Mouse (Mus musculus) gastrocnemius, postnatal 25 days (tissue): Measurements from ENCODE around the gene Zfp692. TPM values are rescaled to one million over a fixed set of nuclear protein-coding genes. Genes with fewer than 3 reads are reported as not detected.
"Not testable (repeated sequence)": the region's sequence is repeated elsewhere in the genome, so short reads cannot be mapped to it uniquely, and the experiment has no call there.

ENCODE experiments used
- DNase-seq: peaks from one replicate; pipeline ENCODE4 v3.0.0; 2022
- total RNA-seq, 2 experiments: library from RNA; stranded (reverse); gene quantifications; 1 replicate in 1 of 2; 2 replicates in 1 of 2; pipeline ENCODE4 v1.2.3; 2021

Gene Zfp692
- total RNA-seq, 2 experiments from 2014 or later, result 2.7 to 4.3 TPM

GRCm38 (mm10) chr11:58354476-58354875 is 47.6 kb downstream of the Zfp692 start:
- DNase-seq, result no peak

- no peak for DNase-seq
Observed at GRCm38 (mm10) chr11:58354927-58355326, 48.1 kb downstream of the Zfp692 start.

GRCm38 (mm10) chr11:58357042-58357441 is 50.2 kb downstream of the Zfp692 start:
- no peak for DNase-seq

GRCm38 (mm10) chr11:58357844-58358534 is 51.1 kb downstream of the Zfp692 start:
- DNase-seq, result no peak

GRCm38 (mm10) chr11:58362562-58362961 is 55.7 kb downstream of the Zfp692 start:
- DNase-seq, result not testable (repeated sequence)

Other genes with a start within 250 kb of the Zfp692 start
- gene Gm12248, start 213.9 kb upstream of the Zfp692 start, total RNA-seq, result not detected
- gene Cnot8, start 202.9 kb upstream of the Zfp692 start, total RNA-seq, result 10 to 100 TPM; 28.5 to 30.6 TPM
- gene Gemin5, start 138.5 kb upstream of the Zfp692 start, total RNA-seq, result 1 to 10 TPM; 8.1 to 9.3 TPM
- gene Mrpl22, start 135.4 kb upstream of the Zfp692 start, total RNA-seq, result 10 to 100 TPM; 39.0 to 41.5 TPM
- gene Igtp, start 107.5 kb upstream of the Zfp692 start, total RNA-seq, result 1 to 10 TPM; 3.6 to 4.3 TPM
- gene Irgm2, start 107.5 kb upstream of the Zfp692 start, total RNA-seq, result 1 to 10 TPM; 6.1 to 9.1 TPM
- not detected for gene 4930438A08Rik, start 32.3 kb upstream of the Zfp692 start, total RNA-seq
- 10 to 100 TPM; 37.7 to 40.6 TPM for gene Zfp672, start 23.3 kb downstream of the Zfp692 start, total RNA-seq
- gene Sh3bp5l, start 23.7 kb downstream of the Zfp692 start, total RNA-seq, result 10 to 100 TPM; 22.8 to 27.5 TPM
- gene Lypd8, start 72.0 kb downstream of the Zfp692 start, total RNA-seq, result not detected
- not detected for gene 1810065E05Rik, start 114.0 kb downstream of the Zfp692 start, total RNA-seq
- gene Gm12253, start 125.5 kb downstream of the Zfp692 start, total RNA-seq, result not detected
- gene Lypd9, start 145.9 kb downstream of the Zfp692 start, total RNA-seq, result not detected
- gene Olfr30, start 155.2 kb downstream of the Zfp692 start, total RNA-seq, result not detected
- not detected for gene Olfr332, start 185.5 kb downstream of the Zfp692 start, total RNA-seq
- not detected for gene Olfr331, start 195.5 kb downstream of the Zfp692 start, total RNA-seq
- not detected for gene Olfr330, start 227.8 kb downstream of the Zfp692 start, total RNA-seq
- not detected for gene Olfr329-ps, start 239.4 kb downstream of the Zfp692 start, total RNA-seq
- under 1 TPM in 1 of 2 experiments, not detected in 1; 0.10 TPM for gene Olfr328, start 248.6 kb downstream of the Zfp692 start, total RNA-seq